Mouse (Mus musculus) limb, embryonic 13.5 days (tissue): Measurements from ENCODE around the gene Spg7. TPM values are rescaled to one million over a fixed set of nuclear protein-coding genes. Genes with fewer than 3 reads are reported as not detected.

ENCODE experiments used
- ATAC-seq: fragments of 200-750 bp; cut with Nextera tagmentation; 2 replicates; pipeline ENCODE4 v1.8.0; 2017; ENCODE audit warnings: low read depth, moderate number of reproducible peaks, moderate TSS enrichment; ENCODE audit not compliant: low FRiP score
- H3K27ac ChIP-seq: fragments of 300-500 bp; sonication (generic); 2 replicates; pipeline ENCODE4 v1.5.1; 2015; ENCODE audit warnings: inconsistent platforms, mild to moderate bottlenecking, moderate library complexity
- H3K27me3 ChIP-seq: fragments of 300-500 bp; sonication (generic); 2 replicates; pipeline ENCODE4 v1.6.1; 2015; ENCODE audit warnings: mild to moderate bottlenecking, inconsistent platforms
- H3K36me3 ChIP-seq: fragments of 300-500 bp; sonication (generic); 2 replicates; pipeline ENCODE4 v1.6.1; 2015; ENCODE audit warnings: inconsistent platforms, mild to moderate bottlenecking, moderate library complexity
- H3K4me1 ChIP-seq: fragments of 300-500 bp; sonication (generic); 2 replicates; pipeline ENCODE4 v1.6.1; 2015; ENCODE audit warnings: inconsistent platforms
- H3K4me2 ChIP-seq: fragments of 300-500 bp; sonication (generic); replicated peaks from 2 replicates; pipeline ENCODE4 v1.6.1; 2015; ENCODE audit warnings: inconsistent platforms, mild to moderate bottlenecking, moderate library complexity
- H3K4me3 ChIP-seq: fragments of 300-500 bp; sonication (generic); 2 replicates; pipeline ENCODE4 v1.5.1; 2015; ENCODE audit warnings: moderate library complexity, mild to moderate bottlenecking, inconsistent platforms
- H3K9ac ChIP-seq: fragments of 300-500 bp; sonication (generic); 2 replicates; pipeline ENCODE4 v1.6.1; 2015; ENCODE audit warnings: mild to moderate bottlenecking, inconsistent platforms
- H3K9me3 ChIP-seq: fragments of 300-500 bp; sonication (generic); 2 replicates; pipeline ENCODE4 v1.6.1; 2016; ENCODE audit warnings: inconsistent platforms
- WGBS: fragments of 180-500 bp; shearing (Covaris S2); methylation state at CpG from one replicate; pipeline ENCODE4 v1.1.7; 2015; 5-methylcytosine and 5-hydroxymethylcytosine counted together
- polyA plus RNA-seq: library from polyadenylated mRNA; unstranded; fragments of >200 nt; fragmentation: Nextera tagmentation; extraction: Ambion mirVana; gene quantifications from 2 replicates; pipeline ENCODE4 v1.2.1, GENCODE M21; 2015

Gene Spg7
- polyA plus RNA-seq, 1 experiment from 2014 or later: 41.5 TPM

GRCm38 (mm10) chr8:123103285-123103684 is 40.5 kb downstream of the Spg7 start:
- H3K9me3 ChIP-seq: no peaks in the 10 kb centered on the region
- no peak for ATAC-seq

GRCm38 (mm10) chr8:123104046-123104767 is 41.5 kb downstream of the Spg7 start:
- Histone ChIP-seq H3K4me2 (peak overlapping the region; percentile 97), H3K27me3 (no peaks in the 10 kb centered on the region), H3K4me1 (peaks cover 16% of the 10 kb centered on the region), H3K36me3 (peaks cover 29% of the 10 kb centered on the region), H3K9ac (peak overlapping the region; percentile 99), H3K9me3 (no peaks in the 10 kb centered on the region), H3K4me3 (peak overlapping the region; percentile 74), H3K27ac (no peak overlapping the region)
- ATAC-seq: no peak
- WGBS: 84% methylated on average over 6 of the region's 6 CpGs

More at GRCm38 (mm10) chr8:123103285-123103684, 40.5 kb downstream of the Spg7 start:
- peak overlapping the region; percentile 96 for H3K27ac ChIP-seq
- peaks cover 16% of the 10 kb centered on the region for H3K4me1 ChIP-seq
- WGBS: 16% methylated on average over 15 of the region's 15 CpGs
- H3K4me3 ChIP-seq: peak overlapping the region; percentile 74
- peak overlapping the region; percentile 99 for H3K9ac ChIP-seq
- H3K36me3 ChIP-seq: peaks cover 33% of the 10 kb centered on the region
- peak overlapping the region; percentile 97 for H3K4me2 ChIP-seq
- H3K27me3 ChIP-seq: no peaks in the 10 kb centered on the region

- Histone ChIP-seq H3K36me3 (peaks cover 26% of the 10 kb centered on the region), H3K27me3 (no peaks in the 10 kb centered on the region), H3K9me3 (no peaks in the 10 kb centered on the region), H3K27ac (no peak overlapping the region), H3K4me1 (peaks cover 16% of the 10 kb centered on the region), H3K4me2 (no peak overlapping the region), H3K4me3 (no peak overlapping the region), H3K9ac (no peak overlapping the region)
- ATAC-seq: no peak
- WGBS: 70% methylated on average over 5 of the region's 5 CpGs
Observed at GRCm38 (mm10) chr8:123105553-123106326, 43.0 kb downstream of the Spg7 start.

DNA sequence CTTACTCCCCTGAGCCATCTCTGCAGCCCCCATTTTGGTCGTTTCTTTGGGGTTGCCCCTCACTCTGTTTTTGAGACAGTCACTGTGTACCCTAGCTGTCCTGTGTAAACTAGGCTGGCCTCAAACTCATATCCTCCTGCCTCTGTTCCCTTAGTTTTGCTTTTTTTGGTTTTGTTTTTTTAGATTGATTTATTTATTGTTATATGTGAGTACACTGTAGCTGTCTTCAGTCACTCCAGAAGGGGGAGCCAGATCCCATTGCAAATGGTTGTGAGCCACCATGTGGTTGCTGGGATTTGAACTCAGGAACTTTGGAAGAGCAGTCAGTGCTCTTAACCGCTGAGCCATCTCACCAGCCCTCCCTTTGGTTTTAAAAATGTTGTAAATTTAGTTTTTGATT is 43.8 kb downstream of the Spg7 start:
- H3K4me3 ChIP-seq: no peak overlapping the region
- peaks cover 16% of the 10 kb centered on the region for H3K4me1 ChIP-seq
- peaks cover 26% of the 10 kb centered on the region for H3K36me3 ChIP-seq
- H3K9ac ChIP-seq: no peak overlapping the region
- H3K27ac ChIP-seq: no peak overlapping the region
- WGBS: 43% methylated on average over 2 of the region's 2 CpGs
- H3K4me2 ChIP-seq: no peak overlapping the region
- H3K9me3 ChIP-seq: no peaks in the 10 kb centered on the region
- no peaks in the 10 kb centered on the region for H3K27me3 ChIP-seq
- ATAC-seq: no peak

GRCm38 (mm10) chr8:123108010-123108409 is 45.3 kb downstream of the Spg7 start:
- WGBS: 71% methylated on average over 1 of the region's 1 CpGs

GRCm38 (mm10) chr8:123108953-123109352 is 46.2 kb downstream of the Spg7 start:
- Histone ChIP-seq H3K36me3 (peaks cover 17% of the 10 kb centered on the region), H3K9ac (no peak overlapping the region), H3K4me3 (no peak overlapping the region), H3K27ac (no peak overlapping the region), H3K4me1 (peaks cover 5% of the 10 kb centered on the region), H3K9me3 (no peaks in the 10 kb centered on the region), H3K27me3 (no peaks in the 10 kb centered on the region), H3K4me2 (no peak overlapping the region)
- ATAC-seq: no peak
- WGBS: 84% methylated on average over 5 of the region's 5 CpGs

More at GRCm38 (mm10) chr8:123108010-123108409, 45.3 kb downstream of the Spg7 start:
- peaks cover 26% of the 10 kb centered on the region for H3K36me3 ChIP-seq
- no peak overlapping the region for H3K4me3 ChIP-seq
- no peaks in the 10 kb centered on the region for H3K9me3 ChIP-seq
- H3K4me1 ChIP-seq: peaks cover 13% of the 10 kb centered on the region
- no peak overlapping the region for H3K4me2 ChIP-seq
- no peaks in the 10 kb centered on the region for H3K27me3 ChIP-seq
- H3K27ac ChIP-seq: no peak overlapping the region
- no peak for ATAC-seq
- H3K9ac ChIP-seq: no peak overlapping the region

DNA sequence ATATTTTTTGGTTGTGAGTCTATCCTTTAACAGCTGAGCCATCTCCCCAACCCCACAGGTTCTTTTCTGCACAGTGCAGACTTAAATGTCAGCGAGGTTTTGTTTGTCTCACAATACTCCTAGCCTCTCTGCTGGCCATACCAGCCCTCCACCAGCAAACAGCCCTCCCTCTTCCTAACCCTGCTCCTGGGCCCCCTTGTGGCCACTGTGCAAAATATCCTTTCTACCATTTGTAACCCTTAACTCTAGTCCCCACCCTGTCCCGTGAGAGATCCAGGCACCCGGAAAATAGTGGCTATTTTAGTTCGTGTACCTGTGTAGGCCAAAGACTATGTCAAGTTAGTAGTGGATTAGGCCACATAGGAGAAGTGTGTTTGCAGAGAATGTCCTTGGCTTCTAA is 47.9 kb downstream of the Spg7 start:
- ATAC-seq: 0 out of 2 replicates have a peak, but pooled peaks have one; percentile 66
- Histone ChIP-seq H3K27me3 (peaks cover 2% of the 10 kb centered on the region), H3K27ac (no peak overlapping the region), H3K4me3 (no peak overlapping the region), H3K4me1 (no peaks in the 10 kb centered on the region), H3K4me2 (no peak overlapping the region), H3K36me3 (peaks cover 1% of the 10 kb centered on the region), H3K9me3 (no peaks in the 10 kb centered on the region), H3K9ac (no peak overlapping the region)
- 24% methylated on average over 4 of the region's 4 CpGs for WGBS

DNA sequence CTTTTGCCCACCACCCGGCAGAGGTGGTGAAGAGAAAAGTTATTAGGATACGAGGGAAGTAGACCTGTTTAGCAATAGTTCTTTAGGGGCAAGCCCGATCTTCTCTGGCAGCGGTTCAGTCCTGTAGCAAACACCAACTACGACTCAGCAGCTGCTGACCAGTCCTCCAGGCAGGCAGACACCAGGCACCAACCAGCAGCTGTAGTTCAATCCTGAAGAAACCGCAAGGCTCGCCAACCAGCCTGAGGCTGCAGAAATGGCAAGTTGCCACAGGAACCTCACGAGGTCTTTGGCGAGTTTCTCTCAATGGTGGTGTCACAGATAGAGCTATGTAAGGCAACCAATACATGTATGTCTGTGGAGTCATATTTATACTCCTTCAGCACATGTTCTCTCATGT is 50.1 kb downstream of the Spg7 start:
- H3K9ac ChIP-seq: no peak overlapping the region
- peaks cover 14% of the 10 kb centered on the region for H3K4me1 ChIP-seq
- H3K9me3 ChIP-seq: no peaks in the 10 kb centered on the region
- ATAC-seq: no peak
- no peaks in the 10 kb centered on the region for H3K36me3 ChIP-seq
- H3K27ac ChIP-seq: no peak overlapping the region
- 72% methylated on average over 9 of the region's 9 CpGs for WGBS
- H3K4me3 ChIP-seq: no peak overlapping the region
- H3K4me2 ChIP-seq: no peak overlapping the region
- H3K27me3 ChIP-seq: peaks cover 24% of the 10 kb centered on the region

GRCm38 (mm10) chr8:123113908-123114469 is 51.2 kb downstream of the Spg7 start:
- Histone ChIP-seq H3K4me3 (no peak overlapping the region), H3K9ac (peak overlapping the region; percentile 8; the same call in 1 of the 2 replicates), H3K27ac (no peak overlapping the region), H3K27me3 (peaks cover 35% of the 10 kb centered on the region), H3K9me3 (no peaks in the 10 kb centered on the region), H3K4me1 (peaks cover 17% of the 10 kb centered on the region), H3K4me2 (no peak overlapping the region), H3K36me3 (no peaks in the 10 kb centered on the region)
- no peak for ATAC-seq
- 67% methylated on average over 2 of the region's 2 CpGs for WGBS

- Histone ChIP-seq H3K27ac (no peak overlapping the region), H3K4me3 (no peak overlapping the region), H3K4me1 (peaks cover 17% of the 10 kb centered on the region), H3K9ac (no peak overlapping the region), H3K9me3 (no peaks in the 10 kb centered on the region), H3K36me3 (no peaks in the 10 kb centered on the region), H3K4me2 (no peak overlapping the region), H3K27me3 (peaks cover 42% of the 10 kb centered on the region)
- WGBS: 67% methylated on average over 3 of the region's 3 CpGs
- no peak for ATAC-seq
Observed at GRCm38 (mm10) chr8:123114644-123115043, 51.9 kb downstream of the Spg7 start.

DNA sequence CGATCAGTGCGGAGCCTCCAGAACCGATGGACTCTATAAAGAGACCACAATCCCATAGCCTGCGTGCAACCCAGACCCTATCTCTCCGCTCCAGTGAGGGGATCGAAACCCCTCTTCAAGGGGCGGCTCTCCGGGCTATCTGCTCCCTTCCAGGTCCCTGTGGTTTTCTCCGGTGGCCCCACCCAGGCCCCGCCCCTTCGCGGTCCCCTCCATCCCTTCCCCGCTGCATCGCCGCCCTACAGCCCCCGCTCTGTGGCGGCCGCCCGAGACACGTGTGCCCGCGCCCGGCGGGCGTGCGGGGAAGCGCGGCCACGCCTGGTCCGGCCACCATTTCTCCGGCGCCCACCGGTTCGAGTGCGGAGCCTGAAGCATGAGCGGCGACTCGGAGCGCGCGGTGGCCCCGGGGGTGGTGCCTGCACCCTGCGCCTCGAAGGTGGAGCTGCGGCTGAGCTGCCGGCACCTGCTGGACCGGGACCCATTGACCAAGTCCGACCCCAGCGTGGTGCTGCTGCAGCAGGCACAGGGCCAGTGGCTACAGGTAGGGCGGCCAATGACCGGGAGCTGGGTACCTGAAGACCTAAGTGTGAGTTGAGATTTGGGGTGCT is 54.5 kb downstream of the Spg7 start, which contains the start of gene Cpne7:
Cpne7 (plus strand) TSS at position 248 of the 605 bp plus-strand sequence.
- no peak for ATAC-seq

GRCm38 (mm10) chr8:123117744-123118143 is 55.0 kb downstream of the Spg7 start:
- H3K27ac ChIP-seq: no peak overlapping the region
- peaks cover 17% of the 10 kb centered on the region for H3K4me1 ChIP-seq
- H3K4me3 ChIP-seq: peak overlapping the region; percentile 49
- H3K9ac ChIP-seq: peak overlapping the region; percentile 59
- 3% methylated on average over 17 of the region's 17 CpGs for WGBS
- peak overlapping the region; percentile 87 for H3K4me2 ChIP-seq
- no peaks in the 10 kb centered on the region for H3K36me3 ChIP-seq
- peaks cover 62% of the 10 kb centered on the region for H3K27me3 ChIP-seq
- no peak for ATAC-seq
- H3K9me3 ChIP-seq: no peaks in the 10 kb centered on the region

More for the DNA sequence above, 54.5 kb downstream of the Spg7 start, which contains the start of gene Cpne7:
- WGBS: under 1% methylated on average over 48 of the region's 51 CpGs
- Histone ChIP-seq H3K27ac (no peak within 1 kb of the TSS), H3K4me1 (peaks cover 17% of the 10 kb centered on the region), H3K4me3 (peak within 1 kb of the TSS; percentile 49), H3K9me3 (no peaks in the 10 kb centered on the region), H3K36me3 (no peaks in the 10 kb centered on the region), H3K9ac (peak within 1 kb of the TSS; percentile 59), H3K4me2 (peak within 1 kb of the TSS; percentile 87), H3K27me3 (peaks cover 57% of the 10 kb centered on the region)
